Mouse (Mus musculus) liver, adult 2 months (tissue): Measurements from ENCODE around the gene Ccdc144b.

Experiments used
- CTCF ChIP-seq: fragments of 200-500 bp; IDR thresholded peaks from 2 replicates; pipeline ENCODE4 v1.5.1; 2011; ENCODE audit warnings: low read depth, low read length, control low read depth
- POLR2A ChIP-seq: fragments of 200-500 bp; IDR thresholded peaks from 2 replicates; pipeline ENCODE4 v1.6.1; 2011; ENCODE audit warnings: low read length, control low read depth; ENCODE audit not compliant: insufficient read depth; ENCODE audit errors: extremely low read depth

DNA sequence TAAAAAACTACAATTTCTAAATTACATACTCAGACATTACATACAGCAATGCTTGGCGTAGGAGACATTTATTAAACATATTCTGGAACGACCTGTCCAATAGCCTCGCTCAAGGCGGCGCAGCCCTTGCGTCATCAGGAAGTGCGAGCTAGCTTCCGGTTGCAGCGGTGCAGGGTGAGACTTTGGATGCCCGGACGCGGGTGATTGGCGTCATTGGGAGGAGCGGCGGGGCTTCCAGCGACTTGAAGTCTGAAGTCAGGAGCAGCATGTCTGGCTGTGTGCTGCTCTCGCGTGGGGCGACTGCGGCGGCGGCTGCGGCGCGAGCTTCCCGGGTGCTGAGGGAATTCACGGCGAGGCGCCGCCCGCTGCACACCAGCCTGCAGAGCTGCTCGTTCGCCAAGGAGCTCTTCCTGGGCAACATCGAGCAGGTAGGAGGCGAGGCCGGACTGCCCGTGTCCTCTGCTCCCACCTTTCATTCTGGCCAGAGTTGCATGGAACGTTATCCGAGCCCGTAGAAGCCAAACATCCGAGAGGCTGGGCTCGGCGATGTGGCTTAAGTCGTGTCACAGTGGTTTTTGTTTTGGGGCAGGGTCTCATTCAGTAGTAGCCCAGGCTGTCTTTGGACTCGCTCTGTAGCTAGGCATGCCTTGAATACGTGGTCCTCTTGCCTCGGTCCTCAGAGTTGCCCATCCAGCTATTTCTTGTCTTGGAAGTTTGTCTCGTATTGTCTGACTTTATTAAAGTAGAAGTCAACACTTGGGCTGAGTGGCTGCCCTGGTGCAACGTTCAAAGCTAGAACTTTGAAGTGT, 12.7 kb upstream of the Ccdc144b start, which contains the start of gene Acad9:
- TF ChIP-seq CTCF (no peak), POLR2A (0 out of 2 replicates have a peak, but pooled peaks have one; percentile 65)
